Mouse (Mus musculus) cerebellum, postnatal 14 days (tissue): Measurements from ENCODE around the gene Fbxo44.
A peak's percentile ranks its signal among the peaks of the same experiment; 100 is the strongest.
"Not testable (repeated sequence)": the region's sequence is repeated elsewhere in the genome, so short reads cannot be mapped to it uniquely, and the experiment has no call there.

Experiments
- DNase-seq, 2 experiments: peaks; one replicate each; pipeline ENCODE4 v3.0.0; 2021; ENCODE audit warnings: mixed read lengths in 2 of 2

The Fbxo44 gene

DNA sequence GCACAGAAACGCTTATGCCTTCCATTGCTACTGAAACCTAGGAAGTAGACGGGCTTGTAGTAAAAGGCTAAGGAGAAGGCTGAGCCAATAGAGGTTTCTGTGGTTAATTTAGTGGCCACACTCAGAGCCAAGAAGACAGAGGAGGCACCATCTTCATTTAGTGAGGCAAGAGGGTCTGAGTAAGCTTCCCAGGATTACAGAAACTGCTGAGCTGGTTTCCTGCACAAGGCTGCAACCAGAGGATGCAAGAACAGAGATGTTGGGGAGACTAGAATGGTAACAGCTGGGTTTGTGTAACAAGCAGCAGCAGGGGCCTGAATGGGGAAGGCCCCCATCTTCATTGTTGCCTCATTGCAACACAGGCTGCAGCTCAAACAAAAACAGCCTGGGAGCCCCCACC lies 31.6 kb downstream of the Fbxo44 start:
- no peak for DNase-seq

DNA sequence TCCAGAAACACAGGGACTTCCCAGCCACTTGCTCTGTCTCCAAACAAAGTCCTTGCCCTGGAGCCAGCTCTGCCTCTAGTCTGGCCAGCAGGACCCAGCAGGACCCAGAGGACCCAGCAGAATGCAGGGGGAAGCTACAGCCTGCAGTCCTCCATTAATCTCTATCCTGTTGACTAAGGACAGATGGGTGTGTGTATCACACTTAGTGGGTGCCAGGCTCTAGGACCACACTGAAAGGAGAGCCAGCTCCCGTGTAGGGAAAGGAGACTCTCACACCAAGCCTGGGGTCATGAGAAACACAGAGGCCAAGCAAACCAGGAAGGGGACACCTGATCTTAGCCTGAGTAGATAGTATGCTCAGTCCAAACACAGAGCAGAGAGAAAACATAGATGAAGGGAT lies 32.0 kb downstream of the Fbxo44 start:
- DNase-seq = no peak

DNA sequence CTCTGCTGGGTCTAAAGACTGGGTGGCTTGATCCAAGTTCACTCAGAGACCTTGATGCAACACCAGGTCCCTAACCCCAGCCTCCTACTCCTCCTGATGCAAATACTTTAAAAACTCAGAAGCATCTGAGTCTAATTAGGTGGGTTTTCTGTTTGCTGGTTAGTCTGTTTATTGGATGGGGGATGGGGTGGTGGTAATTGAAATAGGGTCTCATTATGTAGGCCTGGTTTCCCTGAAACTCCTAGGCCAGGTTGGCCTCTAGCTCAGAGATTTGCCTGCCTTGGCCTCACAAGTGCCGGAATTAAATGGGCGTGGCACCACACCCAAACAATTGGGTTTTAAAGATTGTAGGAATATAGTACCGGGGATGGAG lies 37.6 kb downstream of the Fbxo44 start:
- DNase-seq = no peak

DNA sequence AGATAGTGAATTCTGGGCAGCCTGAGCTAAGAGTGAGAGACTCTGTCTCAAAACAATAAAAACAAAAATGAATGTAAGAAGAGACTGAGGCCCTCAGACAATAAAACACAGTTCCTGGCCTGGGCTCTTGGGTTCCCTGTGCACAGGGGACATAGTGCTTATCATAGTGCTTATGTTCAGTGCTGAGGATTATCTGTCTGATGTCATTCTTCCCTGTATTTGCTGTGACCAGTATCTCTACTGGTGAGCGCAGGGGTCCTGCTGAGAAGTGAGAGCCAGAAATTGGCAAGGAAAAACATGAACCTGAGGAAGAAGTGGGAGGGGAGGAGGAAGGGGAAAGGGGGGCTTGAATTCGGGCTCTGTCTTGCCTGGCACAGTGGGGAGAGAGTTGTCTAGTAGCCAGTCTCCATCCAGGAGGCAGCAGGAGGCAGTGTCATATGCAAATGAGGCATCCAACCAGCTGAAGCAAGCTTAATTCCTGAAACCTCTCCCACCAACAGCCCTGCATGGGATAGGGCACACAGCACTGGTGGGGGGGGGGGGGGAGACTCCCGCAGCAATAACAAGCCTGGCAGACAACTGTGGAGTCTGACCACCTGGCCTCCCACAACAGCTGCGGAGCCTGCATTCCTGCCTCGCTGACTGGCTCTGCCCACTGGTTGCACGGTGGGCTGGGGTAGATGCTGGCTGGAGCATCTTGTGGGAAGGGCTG lies 38.1 kb downstream of the Fbxo44 start:
- DNase-seq = peak; percentile 77 to 87

DNA sequence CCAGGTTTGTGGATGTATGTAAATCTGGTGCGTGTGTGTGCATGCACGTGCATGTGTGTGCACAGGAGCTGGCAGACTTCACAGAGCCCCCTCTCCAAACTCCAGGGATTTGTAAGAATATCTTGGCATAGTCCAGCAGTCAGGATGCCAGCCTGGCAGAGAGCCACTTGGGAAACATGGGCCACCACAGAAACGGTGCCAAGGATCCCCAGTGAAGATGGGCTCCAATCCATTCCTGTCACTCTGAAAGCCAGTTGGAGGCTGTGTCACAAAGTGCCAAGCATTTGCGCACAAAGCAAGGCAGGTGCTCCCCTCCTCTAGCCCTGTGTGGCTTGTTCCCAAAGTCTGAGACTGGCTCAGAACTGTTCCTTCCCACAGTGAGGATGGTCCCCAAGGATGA lies 38.9 kb downstream of the Fbxo44 start:
- DNase-seq = peak; percentile 99

DNA sequence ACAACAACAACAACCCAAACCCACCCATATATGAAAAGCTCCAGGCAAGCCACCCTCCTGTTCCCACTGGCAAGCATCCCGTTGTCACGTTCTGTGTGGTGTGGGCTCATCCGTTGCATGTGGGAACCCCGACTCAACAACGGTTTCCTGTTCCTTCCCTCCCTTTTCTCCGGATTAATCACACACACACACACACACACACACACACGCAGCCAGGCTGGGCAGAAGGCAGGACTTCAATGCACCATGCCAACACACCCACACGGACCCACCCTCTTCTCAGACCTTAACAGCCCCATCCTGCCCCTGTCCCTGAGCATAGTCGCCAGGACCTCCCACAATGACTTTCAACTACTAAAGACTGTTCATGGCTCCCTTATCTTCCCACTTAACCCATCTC lies 39.7 kb downstream of the Fbxo44 start:
- peak; percentile 63 to 75 for DNase-seq

DNA sequence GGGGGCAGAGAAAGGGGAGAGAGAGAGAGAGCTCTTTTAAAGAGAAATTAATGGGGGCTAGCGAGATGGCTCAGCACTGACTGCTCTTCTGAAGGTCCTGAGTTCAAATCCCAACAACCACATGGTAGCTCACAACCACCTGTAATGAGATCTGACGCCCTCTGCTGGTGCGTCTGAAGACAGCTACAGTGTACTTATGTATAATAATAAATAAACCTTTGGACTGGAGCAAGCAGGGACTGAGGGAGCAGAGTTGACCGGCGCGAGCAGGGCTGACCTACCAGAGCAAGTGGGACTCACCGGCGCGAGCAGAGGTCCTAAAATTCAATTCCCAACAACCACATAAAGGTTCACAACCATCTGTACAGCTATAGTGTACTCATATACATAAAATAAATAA lies 40.7 kb downstream of the Fbxo44 start:
- DNase-seq = not testable (repeated sequence)

DNA sequence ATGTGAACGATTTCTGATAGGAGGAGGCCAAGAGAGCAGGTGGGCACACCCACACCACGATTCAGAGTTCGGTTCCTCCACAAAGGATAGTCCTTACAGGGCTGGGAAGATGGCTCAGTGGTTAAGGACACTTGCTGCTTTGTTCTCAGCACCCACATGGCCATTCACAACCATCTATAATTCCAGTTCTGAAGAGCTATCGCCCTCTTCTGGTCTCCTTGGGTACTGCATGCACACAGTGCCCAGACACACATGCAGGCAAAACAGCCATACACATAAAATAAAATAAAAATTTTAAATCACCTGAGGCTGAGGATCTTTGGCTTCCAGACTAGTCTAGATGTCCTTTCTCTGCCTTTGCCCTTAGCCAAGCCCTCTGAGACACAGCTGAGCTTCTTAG lies 42.9 kb downstream of the Fbxo44 start:
- no peak for DNase-seq

DNA sequence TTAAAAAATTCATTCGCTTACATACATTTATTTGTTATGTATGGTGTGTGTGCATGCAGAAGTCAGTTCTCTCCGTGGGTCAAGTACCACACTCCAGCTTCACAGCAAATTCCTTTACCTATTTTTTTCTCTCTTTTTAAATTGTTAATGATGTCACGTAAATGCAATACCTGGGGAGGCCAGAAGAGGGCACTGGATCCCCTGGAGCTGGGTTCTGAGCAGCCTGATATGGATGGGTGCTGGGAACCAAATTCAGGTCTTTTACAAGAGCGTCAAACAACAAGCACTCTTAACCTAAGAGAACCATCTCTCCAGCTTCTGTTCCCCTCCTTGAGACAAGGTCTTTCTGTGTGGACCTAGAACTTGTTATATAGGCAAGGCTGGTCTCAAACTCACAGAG lies 43.6 kb downstream of the Fbxo44 start:
- DNase-seq = peak in 1 of 2 experiments; percentile 70

DNA sequence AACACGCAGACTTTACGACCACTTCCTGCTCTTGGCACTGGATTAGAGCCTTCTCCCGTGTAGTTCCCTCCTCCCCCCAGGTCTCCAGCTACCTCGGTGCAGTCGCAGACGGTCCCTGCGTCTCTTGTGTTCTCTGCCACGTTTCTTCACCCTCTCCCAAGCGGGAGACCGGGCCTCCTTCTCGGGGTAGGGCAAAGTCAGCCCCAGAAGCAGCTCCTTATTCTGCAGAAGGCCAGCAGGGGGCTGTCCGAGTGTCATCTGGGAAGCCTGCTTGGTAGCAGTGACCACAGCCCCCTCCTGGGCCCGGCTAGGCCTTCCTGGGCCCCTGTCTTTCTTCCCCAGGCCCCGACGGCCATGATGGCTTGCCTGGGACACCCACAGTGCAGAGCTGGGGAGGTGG lies 44.8 kb downstream of the Fbxo44 start:
- peak; percentile 48 to 52 for DNase-seq

DNA sequence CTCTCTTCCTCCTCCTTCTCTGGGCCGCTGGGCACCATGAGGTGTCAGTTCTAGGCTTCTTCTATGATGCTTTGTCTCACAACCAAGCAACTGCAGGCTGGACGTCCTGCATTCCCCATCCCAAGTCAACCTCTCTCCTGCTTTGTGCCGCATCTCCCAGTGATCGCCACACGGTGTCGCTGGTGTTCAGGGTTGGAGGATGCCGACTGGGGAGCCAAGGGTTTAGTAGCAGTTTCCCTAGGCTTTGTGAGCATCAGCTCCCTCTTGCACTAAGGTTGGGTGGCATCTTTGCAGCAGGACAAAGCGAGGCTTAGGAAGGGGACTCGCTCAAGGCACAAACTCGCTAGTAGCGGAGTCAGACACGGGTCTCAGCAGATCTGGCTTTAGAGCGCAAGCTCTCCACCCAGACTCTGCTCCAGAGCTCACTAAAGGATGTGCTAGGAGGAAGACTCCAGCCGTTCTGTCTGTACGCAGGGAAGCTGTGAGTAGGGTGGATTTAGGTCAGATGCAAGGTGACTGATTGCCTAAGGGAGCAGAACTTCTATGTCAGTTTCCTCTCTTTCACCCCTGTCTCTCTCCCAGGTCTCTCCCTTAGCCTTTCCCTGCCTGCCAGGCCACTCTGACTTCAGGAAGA lies 45.4 kb downstream of the Fbxo44 start:
- peak; percentile 94 to 97 for DNase-seq

DNA sequence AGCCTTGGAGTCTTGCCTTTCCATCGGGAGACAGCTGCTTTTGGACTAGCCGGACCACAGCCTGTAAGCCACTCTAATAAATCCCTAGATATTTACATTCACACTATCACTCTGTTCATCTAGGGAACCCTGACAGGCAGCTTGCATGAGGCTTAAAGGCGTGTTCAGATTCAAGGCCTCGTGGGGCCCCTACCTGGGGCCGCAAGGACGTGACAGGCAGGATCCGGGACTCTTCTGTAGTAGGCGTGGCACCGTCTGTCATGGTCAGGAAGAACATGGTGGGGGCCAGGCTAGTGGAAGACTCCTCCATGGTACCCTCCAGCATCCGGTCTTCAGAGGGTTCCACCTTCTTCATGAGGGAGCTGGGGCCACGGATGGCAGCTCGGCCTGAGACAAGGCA lies 47.8 kb downstream of the Fbxo44 start:
- DNase-seq = no peak

DNA sequence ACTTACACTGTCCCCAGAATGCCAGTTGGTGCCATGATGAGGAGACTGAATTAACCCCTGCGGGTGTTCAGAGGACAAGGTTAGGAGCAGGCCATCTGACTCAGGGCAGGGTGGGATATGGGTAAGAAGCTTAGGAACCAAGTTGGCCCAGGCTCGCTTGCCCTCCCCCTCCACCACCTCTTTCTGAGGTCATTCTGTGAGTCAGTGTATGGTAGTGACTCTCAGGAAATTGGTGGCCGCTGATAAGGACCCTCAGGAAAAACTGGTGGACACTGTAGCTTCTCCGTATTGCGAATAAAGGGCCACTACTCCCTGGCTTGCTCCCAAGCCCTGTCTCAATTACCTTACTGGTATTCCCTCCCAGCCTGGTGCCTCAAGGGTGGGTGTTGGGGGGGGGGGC lies 51.1 kb downstream of the Fbxo44 start:
- no peak for DNase-seq

DNA sequence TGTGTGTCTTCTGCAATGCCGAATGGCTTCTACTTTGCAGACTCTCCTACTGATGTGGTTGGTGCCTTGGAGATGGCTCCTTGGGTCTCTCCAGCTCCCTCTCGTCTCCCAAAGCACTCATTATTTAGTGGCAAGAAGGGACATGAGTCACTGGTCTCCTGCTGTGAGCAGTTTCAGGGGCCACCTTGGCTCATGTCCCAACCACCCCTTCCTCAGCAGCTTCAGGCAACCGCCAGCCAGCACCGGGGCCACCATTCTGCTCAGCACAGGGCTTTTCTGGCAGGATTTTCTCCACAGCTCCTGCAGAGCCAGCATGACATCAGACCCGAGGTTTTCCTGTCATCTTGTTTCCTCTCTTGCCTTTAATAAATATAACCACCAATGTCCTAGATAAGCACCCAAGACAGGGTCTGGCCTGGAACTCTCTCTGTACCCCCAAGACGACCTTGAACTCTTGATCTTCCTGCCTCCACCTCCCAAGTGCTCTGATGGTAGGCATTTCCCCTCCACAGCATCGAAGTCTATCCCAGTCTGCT lies 51.6 kb downstream of the Fbxo44 start:
- peak; percentile 57 to 58 for DNase-seq

DNA sequence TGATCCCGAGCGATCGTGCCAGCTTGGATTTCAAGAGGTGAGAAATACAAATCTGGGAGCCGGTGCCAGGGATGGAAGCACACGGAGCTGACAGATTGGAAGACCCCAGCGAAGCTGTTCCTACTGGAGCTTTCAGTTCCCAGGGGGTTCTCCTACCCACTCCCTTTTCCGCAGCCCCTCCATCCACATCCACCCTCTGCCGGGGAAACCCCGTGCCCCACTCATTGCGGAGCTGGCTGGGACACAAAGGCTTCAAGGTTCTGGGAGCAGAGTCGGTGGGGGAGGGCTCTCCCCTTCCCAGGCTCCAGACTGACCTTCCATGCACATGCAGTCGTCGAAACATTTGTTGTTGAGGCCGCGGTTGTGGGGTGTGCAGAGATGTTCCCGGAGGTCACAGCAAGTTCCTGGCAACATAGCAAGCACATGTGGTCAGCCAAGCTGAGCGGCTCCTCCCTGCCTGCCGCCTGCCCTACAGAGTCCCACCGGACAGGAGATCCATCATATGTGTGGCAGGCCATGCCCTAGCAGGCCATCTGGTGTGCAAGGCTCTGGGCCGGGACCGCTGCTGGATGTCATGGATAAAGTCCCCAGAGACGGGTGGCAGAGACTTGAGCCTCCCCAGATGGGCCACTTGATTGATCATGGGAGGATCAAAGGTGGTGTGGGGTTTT lies 52.5 kb downstream of the Fbxo44 start:
- DNase-seq = peak; percentile 66 to 76

DNA sequence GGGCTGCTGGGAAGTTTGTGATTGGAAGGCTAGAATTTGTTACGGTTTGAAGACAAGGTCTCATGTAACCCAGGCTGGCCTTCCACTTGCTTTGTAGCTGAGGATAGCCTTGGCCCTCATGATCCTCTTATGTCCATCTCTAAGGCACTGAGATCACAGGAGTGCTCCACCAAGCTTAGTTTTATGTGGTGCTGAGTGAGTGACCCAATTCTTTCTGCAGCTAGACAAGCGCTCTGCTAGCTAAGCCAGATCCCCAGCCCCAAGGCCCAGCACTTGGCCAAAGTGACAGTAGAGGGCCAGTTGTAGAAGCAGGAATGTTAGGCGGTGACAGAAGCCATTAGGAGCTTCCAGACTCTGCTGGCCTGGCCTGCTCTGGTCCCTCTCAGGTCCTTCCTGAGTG lies 56.1 kb downstream of the Fbxo44 start:
- no peak for DNase-seq
